Mouse (Mus musculus) heart, adult 11 months (tissue): ENCODE data around the gene Dhcr24.
A peak's percentile ranks its signal among the peaks of the same experiment; 100 is the strongest.

Experiments
- DNase-seq: peaks from one replicate; pipeline ENCODE4 v3.0.0; 2022

The Dhcr24 gene

DNA sequence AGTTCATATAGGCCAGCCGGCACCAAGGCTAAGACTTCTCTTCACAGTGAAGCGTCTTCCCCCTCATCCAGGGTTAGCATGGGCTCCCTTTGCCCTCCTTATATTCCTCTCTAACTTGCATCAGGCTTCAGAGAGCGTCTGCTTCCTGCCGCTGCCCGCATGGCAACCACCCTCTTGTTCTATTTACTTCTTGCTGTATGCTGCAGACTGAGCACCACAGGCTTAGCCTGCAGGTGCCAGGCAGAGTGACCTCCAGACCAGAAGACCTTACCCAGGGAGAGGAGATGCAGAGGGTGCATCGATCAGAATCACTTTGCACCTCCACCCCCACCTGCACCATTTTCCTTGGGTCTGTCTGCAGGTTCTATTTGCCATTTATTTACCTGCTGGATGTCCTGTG is 1.2 kb downstream of the Dhcr24 start:
- no peak for DNase-seq

GRCm38 (mm10) chr4:106562837-106563790 is 2.3 kb downstream of the Dhcr24 start:
- DNase-seq = no peak

DNA sequence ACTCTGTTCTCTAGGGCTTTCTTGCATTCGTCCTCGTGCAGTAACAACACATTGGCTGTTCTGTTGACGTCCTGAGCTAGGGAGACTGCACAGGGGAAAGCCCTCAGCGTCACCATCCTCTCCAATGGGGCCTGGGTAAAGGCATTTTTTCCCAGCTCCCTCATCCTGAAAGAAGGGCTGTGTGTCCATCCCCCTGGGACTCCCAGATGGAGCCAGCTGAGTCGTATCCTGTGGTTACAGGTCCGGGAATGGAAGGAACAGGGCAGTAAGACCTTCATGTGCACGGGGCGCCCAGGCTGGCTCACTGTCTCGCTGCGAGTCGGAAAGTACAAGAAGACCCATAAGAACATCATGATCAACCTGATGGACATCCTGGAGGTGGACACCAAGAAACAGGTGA is 3.3 kb downstream of the Dhcr24 start:
- no peak for DNase-seq

- DNase-seq = peak; percentile 76
Observed at GRCm38 (mm10) chr4:106569680-106570079, 8.8 kb downstream of the Dhcr24 start.

DNA sequence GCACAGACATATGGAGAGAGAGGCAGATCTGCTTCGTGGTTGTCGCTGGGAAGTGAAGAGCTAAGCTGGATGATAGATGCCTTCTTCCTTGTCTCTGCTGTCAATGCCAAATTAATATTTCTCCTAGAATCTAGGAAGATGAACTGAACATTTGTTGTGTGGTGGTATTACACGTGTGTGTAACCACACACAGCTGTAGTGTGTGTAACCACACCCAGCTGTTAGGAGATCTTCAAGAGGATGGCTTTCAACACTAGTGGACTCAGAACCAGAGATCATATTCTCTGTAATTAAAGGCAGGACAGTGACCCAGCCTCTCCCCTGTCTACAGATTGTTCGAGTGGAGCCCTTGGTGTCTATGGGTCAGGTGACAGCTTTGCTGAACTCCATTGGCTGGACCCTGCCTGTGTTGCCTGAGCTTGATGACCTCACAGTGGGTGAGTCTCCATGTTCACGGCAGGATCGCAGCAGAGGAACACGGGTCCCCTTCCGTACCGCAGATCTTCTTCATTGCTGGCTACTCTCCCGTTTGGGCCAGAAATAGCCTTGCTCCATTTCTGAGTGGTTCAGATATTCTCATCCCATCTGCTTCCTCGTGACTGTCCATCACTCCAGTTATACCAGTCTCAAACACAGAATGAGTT is 10.4 kb downstream of the Dhcr24 start:
- no peak for DNase-seq

DNA sequence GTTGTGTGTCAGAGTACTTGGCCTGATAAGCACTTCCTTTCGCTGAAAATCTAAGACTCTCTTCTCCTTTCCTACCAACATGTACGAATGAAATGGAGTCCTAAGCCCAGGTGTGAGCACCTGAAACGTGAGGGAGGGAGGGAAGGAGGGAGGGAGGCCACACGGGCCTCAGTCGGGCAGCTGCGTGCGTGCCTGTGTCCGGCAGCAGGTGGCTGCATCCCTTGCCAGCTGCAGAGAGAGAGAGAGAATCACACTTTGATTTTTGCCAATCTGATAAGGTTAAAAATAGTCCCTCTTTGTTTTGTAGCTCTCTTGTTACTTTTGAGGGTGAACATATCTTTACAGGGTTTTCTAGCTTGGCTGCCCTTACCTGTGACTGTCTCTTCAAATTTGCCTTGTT is 14.2 kb downstream of the Dhcr24 start:
- DNase-seq = no peak

DNA sequence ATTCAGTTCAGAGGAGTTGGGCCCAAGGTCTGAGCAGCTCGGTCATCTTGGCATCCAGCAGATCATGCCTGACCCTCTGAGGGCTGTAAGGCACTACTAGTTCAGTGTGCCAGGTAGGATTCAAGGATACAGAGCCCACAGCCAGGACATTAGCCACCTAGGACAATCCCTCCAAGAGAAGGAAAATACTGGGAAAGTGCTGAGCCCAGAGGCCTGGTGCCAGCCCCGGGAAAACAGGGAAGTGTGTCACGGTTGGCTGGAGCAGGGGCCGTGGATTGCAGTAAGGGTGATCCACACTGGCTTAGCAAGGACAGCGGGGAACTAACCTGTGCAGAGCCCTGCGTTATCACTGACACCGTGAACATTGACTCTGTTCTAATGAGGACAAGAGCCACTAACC is 16.7 kb downstream of the Dhcr24 start:
- DNase-seq = no peak

- peak; percentile 94 for DNase-seq
Observed at GRCm38 (mm10) chr4:106581176-106581864, 20.5 kb downstream of the Dhcr24 start.

GRCm38 (mm10) chr4:106581865-106582204 is 21.0 kb downstream of the Dhcr24 start:
- DNase-seq = no peak

DNA sequence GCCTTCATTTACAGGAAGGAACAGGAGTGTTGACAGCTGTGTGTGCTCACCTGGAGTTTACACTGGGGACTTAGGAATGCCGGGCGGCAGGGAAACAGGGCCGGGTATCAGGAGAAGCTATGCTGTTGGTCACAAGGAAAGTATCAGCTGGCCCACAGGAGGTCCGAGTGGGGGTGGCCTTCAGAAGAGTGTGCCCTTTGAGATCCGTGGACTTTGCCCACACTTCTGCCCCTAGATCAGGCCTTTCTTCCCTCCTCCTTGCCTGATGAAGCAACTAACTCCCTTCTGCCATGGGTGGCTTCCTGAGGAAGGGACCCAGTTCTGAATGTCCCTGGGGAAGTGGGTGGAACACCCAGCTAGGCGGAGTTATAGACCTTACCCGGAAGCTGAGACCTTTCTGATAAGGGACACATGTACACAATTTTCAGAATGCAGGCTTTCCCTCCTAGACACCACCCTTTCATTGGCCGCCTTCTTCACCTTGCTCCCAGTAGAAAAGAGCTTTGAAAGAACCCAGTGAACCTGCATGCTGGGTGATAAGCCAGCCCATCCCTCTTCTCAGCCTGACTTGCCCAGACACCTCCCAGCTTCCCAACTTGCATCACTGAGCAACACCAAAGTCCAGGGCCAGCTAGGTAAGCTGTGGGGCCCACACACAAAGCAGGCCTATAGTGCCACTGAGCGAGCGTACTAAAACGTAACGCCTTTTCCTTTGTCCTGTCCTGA is 21.8 kb downstream of the Dhcr24 start:
- peak; percentile 74 for DNase-seq

DNA sequence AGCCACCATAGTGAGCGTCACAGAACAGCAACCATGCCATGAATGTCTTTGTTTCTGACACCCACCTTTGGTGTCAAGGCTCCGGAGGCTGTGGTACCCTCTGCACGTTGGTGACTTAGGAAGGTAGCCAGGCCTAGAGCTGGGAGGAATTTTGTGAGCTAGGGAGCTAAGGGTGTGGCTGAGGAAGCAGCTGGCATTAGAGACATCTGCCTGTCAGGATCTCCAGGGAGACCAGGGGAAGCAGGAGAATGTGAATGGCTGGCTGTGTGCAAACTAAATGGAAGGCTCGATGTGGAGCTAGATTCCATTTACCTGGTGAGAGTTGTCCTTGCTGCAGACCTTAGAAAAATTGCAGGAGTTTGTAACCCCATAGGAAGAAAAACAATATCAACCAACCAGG is 23.8 kb downstream of the Dhcr24 start:
- no peak for DNase-seq

- no peak for DNase-seq
Observed at GRCm38 (mm10) chr4:106587075-106587474, 26.2 kb downstream of the Dhcr24 start.

DNA sequence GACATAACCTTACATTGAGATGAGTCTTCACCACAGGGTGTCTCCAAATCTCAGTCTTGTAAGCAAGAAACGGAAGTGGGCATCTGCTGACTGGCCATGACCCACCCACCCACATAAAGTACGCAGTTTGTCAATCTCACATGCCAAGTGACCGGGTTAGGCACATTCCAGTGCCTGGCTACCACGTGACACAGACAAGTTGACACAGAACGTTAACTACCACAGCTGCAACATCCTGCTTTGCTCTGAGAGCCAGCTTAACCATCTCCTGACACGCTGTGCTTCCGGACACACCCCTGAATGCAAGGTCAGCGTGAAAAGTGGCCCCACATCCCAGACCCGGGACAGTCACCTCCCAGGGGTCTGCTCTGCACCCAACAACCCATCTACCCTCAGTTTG is 29.3 kb downstream of the Dhcr24 start:
- no peak for DNase-seq

DNA sequence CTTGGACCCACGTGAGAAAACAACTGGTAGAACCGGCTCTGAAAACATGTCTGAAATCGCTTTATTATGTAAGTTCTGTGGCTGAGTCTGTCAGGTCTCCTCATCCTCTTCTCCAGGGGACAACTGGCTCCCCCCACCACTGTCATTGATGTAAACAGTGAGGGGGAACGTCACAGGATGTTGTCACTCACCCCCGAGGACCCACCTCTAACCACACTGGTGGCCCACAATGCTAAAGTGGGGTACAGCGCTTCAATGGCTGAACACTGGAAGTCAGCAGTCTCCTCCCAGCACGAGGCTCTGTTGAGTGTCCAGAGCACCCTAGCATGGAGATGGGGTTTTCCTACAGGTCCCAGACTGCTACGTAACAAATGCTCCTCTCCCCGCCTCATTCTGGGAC is 30.0 kb downstream of the Dhcr24 start:
- DNase-seq = no peak

DNA sequence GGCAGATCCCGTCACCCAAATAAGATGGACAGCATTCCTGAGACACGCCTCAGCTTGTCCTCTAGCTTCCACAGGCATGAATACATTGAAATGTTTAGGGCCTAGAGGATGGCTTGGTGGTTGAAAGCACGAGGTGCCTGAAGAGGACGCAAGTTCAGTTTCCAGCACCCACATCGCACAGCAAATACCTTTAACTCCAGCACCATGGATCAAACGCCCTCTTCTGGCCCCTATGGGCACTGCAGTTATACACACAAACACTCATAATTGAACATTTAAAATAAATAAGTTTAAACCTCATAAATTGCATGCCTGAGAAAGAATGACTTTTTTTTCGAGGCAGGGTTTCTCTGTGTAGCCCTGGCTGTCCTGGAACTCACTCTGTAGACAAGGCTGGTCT is 32.8 kb downstream of the Dhcr24 start:
- DNase-seq = no peak

GRCm38 (mm10) chr4:106596200-106596599 is 35.4 kb downstream of the Dhcr24 start:
- DNase-seq = no peak

DNA sequence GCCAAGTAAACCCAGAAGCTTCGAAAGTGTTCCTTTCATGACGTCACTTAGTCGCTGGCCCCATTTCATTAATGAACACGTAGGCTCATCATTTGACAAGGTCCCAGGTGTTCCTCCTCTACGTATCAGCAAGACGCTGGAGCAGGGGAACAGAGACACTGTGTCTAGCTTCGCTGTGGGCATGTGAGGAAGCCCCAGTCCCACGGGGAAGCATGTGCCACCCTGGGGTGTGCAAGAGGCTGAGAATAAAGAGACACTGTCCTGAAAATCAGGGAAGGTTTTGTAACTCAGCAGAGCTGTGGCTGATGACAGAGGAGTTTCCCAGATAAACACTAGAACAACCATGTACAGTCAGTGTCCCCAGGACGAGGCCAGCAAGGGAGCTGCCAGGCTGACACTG is 36.2 kb downstream of the Dhcr24 start:
- DNase-seq = no peak

GRCm38 (mm10) chr4:106597741-106598140 is 36.9 kb downstream of the Dhcr24 start:
- DNase-seq = no peak

DNA sequence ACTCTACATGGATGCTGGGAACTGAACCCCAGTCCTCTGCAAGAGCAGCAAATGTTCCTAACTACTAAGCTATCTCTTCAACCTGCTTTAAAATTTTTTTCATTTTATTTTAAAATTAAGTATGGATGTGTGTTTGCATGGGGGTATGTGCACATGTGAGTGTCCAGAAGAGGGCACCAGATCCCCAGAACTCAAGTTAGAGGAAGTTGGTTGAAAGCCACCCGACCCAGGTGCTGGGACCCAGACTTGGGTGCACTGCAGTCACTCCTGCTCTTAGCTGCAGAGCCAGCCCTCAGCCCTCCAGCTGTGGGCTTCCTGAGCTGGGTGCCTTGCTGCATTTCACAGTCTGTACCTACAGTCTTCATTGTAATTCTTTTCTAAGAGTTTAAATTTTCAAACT is 38.6 kb downstream of the Dhcr24 start:
- no peak for DNase-seq

DNA sequence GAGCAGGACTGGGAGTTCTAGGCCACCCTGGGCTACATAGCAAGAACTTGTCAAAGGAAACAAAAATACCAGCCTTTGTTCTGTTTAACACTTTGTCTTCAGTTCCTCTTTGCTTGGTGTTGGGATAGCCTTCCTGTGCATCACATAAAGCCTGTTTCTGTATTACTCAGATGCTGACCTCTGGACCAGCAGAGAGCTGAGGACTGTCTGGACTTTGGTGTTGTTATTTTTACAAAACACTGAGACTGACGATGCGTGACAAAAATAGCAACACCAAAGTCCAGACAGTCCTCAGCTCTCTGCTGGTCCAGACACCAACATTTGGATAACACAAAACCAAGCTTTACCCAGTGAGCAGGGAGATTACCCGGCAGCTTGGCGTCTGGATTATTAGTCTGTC is 39.9 kb downstream of the Dhcr24 start:
- DNase-seq = no peak

DNA sequence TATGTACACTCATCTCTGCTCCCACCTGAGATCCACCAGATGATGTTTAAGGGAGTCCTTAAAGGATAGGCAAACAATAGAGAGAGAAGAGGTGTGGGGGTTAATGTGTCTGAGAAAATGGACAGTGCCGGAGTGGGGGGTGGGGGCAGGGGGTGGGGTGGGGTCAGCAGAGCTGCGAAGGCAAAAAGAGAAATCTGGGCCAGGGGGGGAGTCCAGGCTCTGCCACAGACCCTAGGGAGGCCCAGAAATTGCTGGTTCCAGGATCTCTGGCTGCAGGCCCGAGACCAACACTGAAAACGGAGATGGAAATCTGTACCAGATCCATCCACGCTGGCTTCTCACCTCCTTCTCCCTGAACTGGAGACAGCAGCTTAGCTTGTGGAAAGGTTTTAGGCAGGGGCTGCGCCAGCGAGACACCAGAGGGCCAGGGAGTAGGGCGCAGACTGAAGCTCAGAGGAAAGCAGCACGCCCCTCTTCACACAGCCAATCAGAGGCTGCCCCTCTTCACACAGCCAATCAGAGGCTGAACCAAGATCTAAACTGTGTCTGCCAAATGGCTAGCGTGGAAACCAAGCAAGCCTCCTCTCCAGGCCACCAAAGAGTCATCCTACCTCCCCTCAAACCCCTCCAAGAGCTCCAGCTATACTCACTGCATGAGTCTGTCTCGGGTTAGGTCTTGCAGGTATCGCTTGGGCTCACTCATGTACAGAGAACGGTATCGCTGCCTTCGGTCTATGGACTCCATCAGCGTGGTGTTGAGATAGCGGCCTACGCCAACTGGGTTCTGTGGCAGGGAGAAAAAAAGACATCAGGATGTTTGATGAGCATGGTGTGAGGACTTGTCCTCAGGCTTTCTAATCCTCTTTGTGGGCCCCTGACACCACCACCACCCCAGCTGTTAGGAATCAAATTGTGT is 46.1 kb downstream of the Dhcr24 start:
- no peak for DNase-seq

- no peak for DNase-seq
Observed at GRCm38 (mm10) chr4:106607905-106608304, 47.1 kb downstream of the Dhcr24 start.
